Mouse (Mus musculus) myocyte (in vitro differentiated cells): ENCODE data around the gene Rbfox2.

Experiments
- CEBPB ChIP-seq: IDR thresholded peaks from 2 replicates; pipeline ENCODE4 v1.6.1; 2011; ENCODE audit warnings: mild to moderate bottlenecking, moderate library complexity; ENCODE audit not compliant: poor library complexity, insufficient read depth, severe bottlenecking
- E2F4 ChIP-seq: IDR thresholded peaks from one replicate; pipeline ENCODE4 v1.6.1; 2011; ENCODE audit warnings: mild to moderate bottlenecking, control low read depth, moderate library complexity; ENCODE audit not compliant: insufficient read depth
- MAX ChIP-seq: IDR thresholded peaks from one replicate; pipeline ENCODE4 v1.6.1; 2011; ENCODE audit warnings: low read depth, mild to moderate bottlenecking, control low read depth
- MYOD1 ChIP-seq, 3 experiments: IDR thresholded peaks; one replicate each; pipeline ENCODE4 v1.6.1; 2011; ENCODE audit warnings: control low read depth in 2 of 3, low read depth in 2 of 3, mild to moderate bottlenecking in 2 of 3, moderate library complexity in 1 of 3; ENCODE audit not compliant: insufficient read length in 2 of 3, control insufficient read depth in 1 of 3
- POLR2A ChIP-seq: IDR thresholded peaks from one replicate; pipeline ENCODE4 v1.6.1; 2011; ENCODE audit warnings: low read depth, mild to moderate bottlenecking, control low read depth, moderate library complexity; ENCODE audit not compliant: insufficient read length
- POLR2AphosphoS2 ChIP-seq: IDR thresholded peaks from one replicate; pipeline ENCODE4 v1.6.1; 2011; ENCODE audit warnings: low read depth, control low read depth; ENCODE audit not compliant: insufficient read length
- REST ChIP-seq: IDR thresholded peaks from one replicate; pipeline ENCODE4 v1.6.1; 2011; ENCODE audit warnings: mild to moderate bottlenecking, control low read depth, moderate library complexity; ENCODE audit not compliant: insufficient read depth, insufficient read length
- SRF ChIP-seq: IDR thresholded peaks from one replicate; pipeline ENCODE4 v1.6.1; 2011; ENCODE audit warnings: low read depth; ENCODE audit not compliant: control insufficient read depth, insufficient read length
- TCF12 ChIP-seq: IDR thresholded peaks from one replicate; pipeline ENCODE4 v1.6.1; 2011; ENCODE audit warnings: mild to moderate bottlenecking, control low read depth; ENCODE audit not compliant: poor library complexity, insufficient read depth, severe bottlenecking
- TCF3 ChIP-seq: IDR thresholded peaks from one replicate; pipeline ENCODE4 v1.6.1; 2011; ENCODE audit warnings: low read depth, control low read depth; ENCODE audit not compliant: insufficient read length
- USF1 ChIP-seq: IDR thresholded peaks from one replicate; pipeline ENCODE4 v1.6.1; 2011; ENCODE audit warnings: low read depth, mild to moderate bottlenecking, control low read depth, moderate library complexity

GRCm38 (mm10) chr15:77305852-77306546, 805 bp downstream of the Rbfox2 start:
- TF ChIP-seq POLR2A (no peak), POLR2AphosphoS2 (no peak), MAX (no peak), E2F4 (no peak), MYOD1 (IDR thresholded peaks at IDR 0.05; ENCODE audit: control insufficient read depth in 1 of 3, insufficient read length in 2 of 3, low read depth in 2 of 3) (no peak), REST (no peak), USF1 (no peak), CEBPB (no peak), TCF12 (no peak), SRF (no peak), TCF3 (no peak)
